In genomic region chr19:10390099-10390680, GRCm38 (mm10) we compare ENCODE assay signal across 11 mouse cellular contexts. TPM values are rescaled to one million over a fixed set of nuclear protein-coding genes. Genes with fewer than 3 reads are reported as not detected.
DNase-seq lines count a peak whose midpoint lies in the region; ATAC-seq and TF ChIP-seq lines count a peak whose summit lies in the region.
"Had no signal": no experiment of that assay in that cellular context is flagged by ENCODE, and none has a peak within 500 bp of the region (broad histone marks: within the 10 kb centered on the region; RNA-seq: fewer than 3 reads in every experiment).

No protein-coding gene starts in this region.

- H3K4me3 ChIP-seq in kidney, embryonic 14.5 days (ENCODE audit: low read length) = peak overlapping the region; percentile 63
- H3K4me3 ChIP-seq in kidney, adult 2 months (ENCODE audit: insufficient read depth, low read depth, low read length) = no peak overlapping the region; the same call in 1 of the 2 replicates
- H3K4me3 ChIP-seq in forebrain, postnatal 0 days (ENCODE audit: low read depth, low read length) = peak overlapping the region; percentile 83
- H3K4me3 ChIP-seq in midbrain, embryonic 11.5 days (ENCODE audit: low read depth, low read length) = peak overlapping the region; percentile 75

- no peaks in the 10 kb centered on the region for H3K36me3 ChIP-seq in kidney, embryonic 14.5 days (ENCODE audit: control insufficient read depth, insufficient read depth, low read length)
- no peaks in the 10 kb centered on the region for H3K36me3 ChIP-seq in kidney, adult 2 months (ENCODE audit: control insufficient read depth, insufficient read depth, low read length)
- no peaks in the 10 kb centered on the region for H3K36me3 ChIP-seq in forebrain, postnatal 0 days (ENCODE audit: insufficient read depth)
- no peaks in the 10 kb centered on the region for H3K36me3 ChIP-seq in midbrain, embryonic 11.5 days (ENCODE audit: control insufficient read depth, insufficient read depth, low read length)
- H3K36me3 ChIP-seq: G1E had no signal

- H3K4me2 ChIP-seq in kidney, embryonic 14.5 days (replicated peaks; ENCODE audit: low read depth, low read length) = peak overlapping the region; percentile 92
- peak overlapping the region; percentile 70 for H3K4me2 ChIP-seq in forebrain, postnatal 0 days (ENCODE audit: low read depth)
- peak overlapping the region; percentile 78 for H3K4me2 ChIP-seq in midbrain, embryonic 11.5 days

- TF ChIP-seq CTCF in kidney, adult 2 months (conservative IDR thresholded peaks at IDR 0.05; ENCODE audit: insufficient read depth, insufficient read length, low read depth, low read length) = no peak
- no peak for TF ChIP-seq CTCF in forebrain, postnatal 0 days (IDR thresholded peaks at IDR 0.05; ENCODE audit: low read depth)

- no peak overlapping the region for H3K27ac ChIP-seq in kidney, embryonic 14.5 days (ENCODE audit: low read depth, low read length)
- no peak overlapping the region for H3K27ac ChIP-seq in kidney, adult 2 months (ENCODE audit: insufficient read depth, low read depth, low read length)
- H3K27ac ChIP-seq in forebrain, postnatal 0 days (ENCODE audit: low read depth, low read length) = peak overlapping the region; percentile 70; the same call in 1 of the 2 replicates
- H3K27ac ChIP-seq in midbrain, embryonic 11.5 days (ENCODE audit: low read depth, low read length) = no peak overlapping the region

- no peak for DNase-seq in kidney, adult 2 months
- peak; percentile 80 for DNase-seq in cerebellum, adult 9-10 months
- DNase-seq in forebrain, postnatal 0 days = no peak
- DNase-seq in midbrain, embryonic 11.5 days (ENCODE audit: low spot score, missing footprints) = no peak
- DNase-seq in adrenal gland, adult (ENCODE audit: inconsistent age in 2 of 2, low spot score in 1 of 2) = no peak
- no peak for DNase-seq in adrenal gland, postnatal 10 days
- no peak for DNase-seq in retina, postnatal 1 day

- peaks cover 33% of the 10 kb centered on the region for H3K27me3 ChIP-seq in kidney, embryonic 14.5 days (ENCODE audit: control insufficient read depth, insufficient read depth, low read length)
- no peaks in the 10 kb centered on the region; the same call in 1 of the 2 replicates for H3K27me3 ChIP-seq in kidney, adult 2 months (replicated peaks; ENCODE audit: control insufficient read depth, insufficient read depth, low read length)
- no peaks in the 10 kb centered on the region for H3K27me3 ChIP-seq in forebrain, postnatal 0 days (ENCODE audit: insufficient read depth, low read length)
- H3K27me3 ChIP-seq in midbrain, embryonic 11.5 days (ENCODE audit: control insufficient read depth, insufficient read depth, low read length) = peaks cover 9% of the 10 kb centered on the region

- H3K4me1 ChIP-seq in kidney, embryonic 14.5 days (ENCODE audit: control insufficient read depth, insufficient read depth, low read length) = peaks cover 8% of the 10 kb centered on the region; the same call in 1 of the 2 replicates
- no peaks in the 10 kb centered on the region for H3K4me1 ChIP-seq in kidney, adult 2 months (ENCODE audit: control insufficient read depth, insufficient read depth, low read length)
- H3K4me1 ChIP-seq in forebrain, postnatal 0 days (ENCODE audit: insufficient read depth) = peaks cover 4% of the 10 kb centered on the region
- peaks cover 17% of the 10 kb centered on the region for H3K4me1 ChIP-seq in midbrain, embryonic 11.5 days (ENCODE audit: control insufficient read depth, insufficient read depth, low read length)

- peak overlapping the region; percentile 72; the same call in 1 of the 2 replicates for H3K9ac ChIP-seq in kidney, embryonic 14.5 days (ENCODE audit: low read depth, low read length)
- H3K9ac ChIP-seq in forebrain, postnatal 0 days = peak overlapping the region; percentile 81
- peak overlapping the region; percentile 77 for H3K9ac ChIP-seq in midbrain, embryonic 11.5 days (ENCODE audit: low read length)

- ATAC-seq in kidney, embryonic 14.5 days (ENCODE audit: low FRiP score, low TSS enrichment) = no peak
- no peak for ATAC-seq in forebrain, postnatal 0 days
- no peak for ATAC-seq in midbrain, embryonic 11.5 days (ENCODE audit: low FRiP score)

- WGBS in kidney, embryonic 14.5 days = 21% methylated on average over 8 of the region's 12 CpGs
- WGBS in kidney, adult 2 months = 49% methylated on average over 11 of the region's 12 CpGs
- 13% methylated on average over 12 of the region's 12 CpGs for WGBS in forebrain, postnatal 0 days
- 16% methylated on average over 12 of the region's 12 CpGs for WGBS in midbrain, embryonic 11.5 days

- no peaks in the 10 kb centered on the region for H3K9me3 ChIP-seq in kidney, embryonic 14.5 days (ENCODE audit: control insufficient read depth, low read length)
- H3K9me3 ChIP-seq in forebrain, postnatal 0 days (ENCODE audit: low read length) = no peaks in the 10 kb centered on the region
- no peaks in the 10 kb centered on the region for H3K9me3 ChIP-seq in midbrain, embryonic 11.5 days (ENCODE audit: control insufficient read depth, low read length)

- TF ChIP-seq POLR2A in kidney, adult 2 months (IDR thresholded peaks at IDR 0.05; ENCODE audit: low read depth, low read length) = no peak

RNA-seq across cellular contexts. Expression of gene Syt7, which starts 1.3 kb away (rescaled TPM):
- 2.1 and 2.3 TPM in 2 replicates for polyA plus RNA-seq in kidney, embryonic 14.5 days (2014; fragmentation: Nextera tagmentation; extraction: Ambion mirVana)
- 4.0 and 4.6 TPM in 2 replicates for polyA plus RNA-seq in kidney, adult 2 months (2012; rRNA removed)
- total RNA-seq in forebrain, postnatal 0 days (2014; rRNA removed) = 91.6 and 110 TPM in 2 replicates
- polyA plus RNA-seq in forebrain, postnatal 0 days (2015; fragmentation: Nextera tagmentation; extraction: Ambion mirVana) = 14.9 and 19.2 TPM in 2 replicates
- 3.0 and 3.9 TPM in 2 replicates for polyA plus RNA-seq in midbrain, embryonic 11.5 days (2014; fragmentation: Nextera tagmentation; extraction: Ambion mirVana)
- total RNA-seq in adrenal gland, postnatal 10 days (2021) = 10 to 100 TPM; 25.8 to 26.3 TPM
- total RNA-seq: common myeloid progenitor, adult 5-6 weeks; neutrophil, adult 5-6 weeks had no signal
- polyA plus RNA-seq: G1E had no signal
